Mouse (Mus musculus): Measurements from ENCODE around the gene Sept6. TPM values are rescaled to one million over a fixed set of nuclear protein-coding genes. Genes with fewer than 3 reads are reported as not detected.

Gene Sept6
- polyA plus RNA-seq, 1 experiment from 2014 or later: 59.2 TPM

- no peaks in the 10 kb centered on the region for H3K36me3 ChIP-seq (replicated peaks; ENCODE audit: control insufficient read depth, insufficient read depth, low read depth, low read length)
- peak overlapping the region; percentile 67 for H3K27ac ChIP-seq (replicated peaks; ENCODE audit: low read depth, low read length)
- ATAC-seq (replicated peaks; ENCODE audit: insufficient number of reproducible peaks, low FRiP score, low TSS enrichment, low read depth): no peak
- no peaks in the 10 kb centered on the region for H3K4me1 ChIP-seq (ENCODE audit: control insufficient read depth, insufficient read depth, low read length)
- DNase-seq (ENCODE audit: low spot score): peak; percentile 19
- no peaks in the 10 kb centered on the region for H3K9me3 ChIP-seq (replicated peaks; ENCODE audit: control insufficient read depth, low read length)
- H3K27me3 ChIP-seq (ENCODE audit: control insufficient read depth, insufficient read depth, low read length): no peaks in the 10 kb centered on the region
- peak overlapping the region; percentile 70 for H3K9ac ChIP-seq (replicated peaks; ENCODE audit: low read length)
- peak overlapping the region; percentile 70 for H3K4me3 ChIP-seq (ENCODE audit: low read depth, low read length)
- WGBS: 11% methylated on average over 30 of the region's 36 CpGs
- peak overlapping the region; percentile 57 for H3K4me2 ChIP-seq (ENCODE audit: low read depth, low read length)
Observed at GRCm38 (mm10) chrX:36874704-36875128, 116.9 kb downstream of the Sept6 start.

GRCm38 (mm10) chrX:36874178-36874696, 117.4 kb downstream of the Sept6 start:
- 14% methylated on average over 45 of the region's 57 CpGs for WGBS
- Histone ChIP-seq H3K9ac (replicated peaks; ENCODE audit: low read length) (peak overlapping the region; percentile 70), H3K4me3 (ENCODE audit: low read depth, low read length) (peak overlapping the region; percentile 70), H3K27ac (replicated peaks; ENCODE audit: low read depth, low read length) (peak overlapping the region; percentile 67), H3K27me3 (ENCODE audit: control insufficient read depth, insufficient read depth, low read length) (no peaks in the 10 kb centered on the region), H3K36me3 (replicated peaks; ENCODE audit: control insufficient read depth, insufficient read depth, low read depth, low read length) (no peaks in the 10 kb centered on the region), H3K9me3 (replicated peaks; ENCODE audit: control insufficient read depth, low read length) (no peaks in the 10 kb centered on the region), H3K4me2 (ENCODE audit: low read depth, low read length) (peak overlapping the region; percentile 27; the same call in 1 of the 2 replicates), H3K4me1 (ENCODE audit: control insufficient read depth, insufficient read depth, low read length) (no peaks in the 10 kb centered on the region)
- DNase-seq (ENCODE audit: low spot score) (peak; percentile 84), ATAC-seq (replicated peaks; ENCODE audit: insufficient number of reproducible peaks, low FRiP score, low TSS enrichment, low read depth) (peak; percentile 98)

- ATAC-seq (replicated peaks; ENCODE audit: insufficient number of reproducible peaks, low FRiP score, low TSS enrichment, low read depth) (no peak), DNase-seq (ENCODE audit: low spot score) (no peak)
- H3K4me1 ChIP-seq (ENCODE audit: control insufficient read depth, insufficient read depth, low read length): no peaks in the 10 kb centered on the region
- WGBS: 21% methylated on average over 8 of the region's 8 CpGs
- H3K4me3 ChIP-seq (ENCODE audit: low read depth, low read length): peak within 1 kb of the TSS; percentile 70
- no peaks in the 10 kb centered on the region for H3K27me3 ChIP-seq (ENCODE audit: control insufficient read depth, insufficient read depth, low read length)
- H3K9ac ChIP-seq (replicated peaks; ENCODE audit: low read length): peak within 1 kb of the TSS; percentile 70
- H3K9me3 ChIP-seq (replicated peaks; ENCODE audit: control insufficient read depth, low read length): no peaks in the 10 kb centered on the region
- H3K4me2 ChIP-seq (ENCODE audit: low read depth, low read length): peak within 1 kb of the TSS; percentile 57
- no peaks in the 10 kb centered on the region for H3K36me3 ChIP-seq (replicated peaks; ENCODE audit: control insufficient read depth, insufficient read depth, low read depth, low read length)
- peak within 1 kb of the TSS; percentile 67 for H3K27ac ChIP-seq (replicated peaks; ENCODE audit: low read depth, low read length)
Observed at GRCm38 (mm10) chrX:36873765-36874164, 117.8 kb downstream of the Sept6 start, which contains the start of the genes Ube2a and C330007P06Rik. Ube2a (plus strand) TSS chrX:36873900. C330007P06Rik (minus strand) TSS chrX:36874111.

- H3K36me3 ChIP-seq (replicated peaks; ENCODE audit: control insufficient read depth, insufficient read depth, low read depth, low read length): no peaks in the 10 kb centered on the region
- H3K4me1 ChIP-seq (ENCODE audit: control insufficient read depth, insufficient read depth, low read length): no peaks in the 10 kb centered on the region
- no peak overlapping the region for H3K4me2 ChIP-seq (ENCODE audit: low read depth, low read length)
- DNase-seq (ENCODE audit: low spot score) (no peak), ATAC-seq (replicated peaks; ENCODE audit: insufficient number of reproducible peaks, low FRiP score, low TSS enrichment, low read depth) (no peak)
- 73% methylated on average over 3 of the region's 3 CpGs for WGBS
- H3K9me3 ChIP-seq (replicated peaks; ENCODE audit: control insufficient read depth, low read length): no peaks in the 10 kb centered on the region
- no peaks in the 10 kb centered on the region for H3K27me3 ChIP-seq (ENCODE audit: control insufficient read depth, insufficient read depth, low read length)
- no peak overlapping the region for H3K27ac ChIP-seq (replicated peaks; ENCODE audit: low read depth, low read length)
- H3K4me3 ChIP-seq (ENCODE audit: low read depth, low read length): no peak overlapping the region
- no peak overlapping the region for H3K9ac ChIP-seq (replicated peaks; ENCODE audit: low read length)
Observed at GRCm38 (mm10) chrX:36870372-36870771, 121.2 kb downstream of the Sept6 start.

GRCm38 (mm10) chrX:36864609-36865328, 126.8 kb downstream of the Sept6 start:
- Histone ChIP-seq H3K9ac (replicated peaks; ENCODE audit: low read length) (no peak overlapping the region), H3K27ac (replicated peaks; ENCODE audit: low read depth, low read length) (no peak overlapping the region), H3K36me3 (replicated peaks; ENCODE audit: control insufficient read depth, insufficient read depth, low read depth, low read length) (no peaks in the 10 kb centered on the region), H3K4me2 (ENCODE audit: low read depth, low read length) (no peak overlapping the region), H3K4me1 (ENCODE audit: control insufficient read depth, insufficient read depth, low read length) (no peaks in the 10 kb centered on the region), H3K4me3 (ENCODE audit: low read depth, low read length) (peak overlapping the region; percentile 43; the same call in 1 of the 2 replicates), H3K27me3 (ENCODE audit: control insufficient read depth, insufficient read depth, low read length) (no peaks in the 10 kb centered on the region), H3K9me3 (replicated peaks; ENCODE audit: control insufficient read depth, low read length) (no peaks in the 10 kb centered on the region)
- no peak for DNase-seq (ENCODE audit: low spot score)
- no peak for ATAC-seq (replicated peaks; ENCODE audit: insufficient number of reproducible peaks, low FRiP score, low TSS enrichment, low read depth)
- WGBS: 57% methylated on average over 8 of the region's 8 CpGs

GRCm38 (mm10) chrX:36863766-36864608, 127.6 kb downstream of the Sept6 start:
- Histone ChIP-seq H3K4me2 (ENCODE audit: low read depth, low read length) (peak overlapping the region; percentile 33), H3K9me3 (replicated peaks; ENCODE audit: control insufficient read depth, low read length) (no peaks in the 10 kb centered on the region), H3K27me3 (ENCODE audit: control insufficient read depth, insufficient read depth, low read length) (no peaks in the 10 kb centered on the region), H3K36me3 (replicated peaks; ENCODE audit: control insufficient read depth, insufficient read depth, low read depth, low read length) (no peaks in the 10 kb centered on the region), H3K9ac (replicated peaks; ENCODE audit: low read length) (peak overlapping the region; percentile 47), H3K27ac (replicated peaks; ENCODE audit: low read depth, low read length) (no peak overlapping the region), H3K4me3 (ENCODE audit: low read depth, low read length) (peak overlapping the region; percentile 43), H3K4me1 (ENCODE audit: control insufficient read depth, insufficient read depth, low read length) (no peaks in the 10 kb centered on the region)
- WGBS: 16% methylated on average over 34 of the region's 44 CpGs
- DNase-seq (ENCODE audit: low spot score) (peak; percentile 81), ATAC-seq (replicated peaks; ENCODE audit: insufficient number of reproducible peaks, low FRiP score, low TSS enrichment, low read depth) (peak; percentile 80)

All from embryonic facial prominence, embryonic 11.5 days (tissue).